Mouse (Mus musculus) heart, embryonic 14.5 days (tissue): ENCODE results near the gene Erf. TPM values are rescaled to one million over a fixed set of nuclear protein-coding genes. Genes with fewer than 3 reads are reported as not detected.

Experiments used
- ATAC-seq: fragments of 200-750 bp; cut with Nextera tagmentation; 2 replicates; pipeline ENCODE4 v1.8.0; 2017; ENCODE audit warnings: low read depth, moderate TSS enrichment; ENCODE audit not compliant: insufficient number of reproducible peaks, insufficient read depth, low FRiP score
- H3K27ac ChIP-seq, 2 experiments: fragments of 200-500 bp in 1 of 2; fragments of 300-500 bp in 1 of 2; sonication (generic) in 1 of 2; replicated peaks in 1 of 2; 2 replicates each; pipeline ENCODE4 v1.5.1; 2012 to 2014; ENCODE audit warnings: low read depth in 2 of 2, low read length in 2 of 2, control low read depth in 1 of 2, mild to moderate bottlenecking in 1 of 2, mixed read lengths in 1 of 2; ENCODE audit not compliant: control insufficient read depth in 1 of 2, insufficient read depth in 1 of 2
- H3K27me3 ChIP-seq: fragments of 300-500 bp; sonication (generic); 2 replicates; pipeline ENCODE4 v1.6.1; 2014; ENCODE audit warnings: mild to moderate bottlenecking, low read length, control low read depth; ENCODE audit not compliant: control insufficient read depth, insufficient read depth
- H3K36me3 ChIP-seq: fragments of 300-500 bp; sonication (generic); 2 replicates; pipeline ENCODE4 v1.6.1; 2014; ENCODE audit warnings: mild to moderate bottlenecking, control low read depth, low read length, mixed read lengths; ENCODE audit not compliant: control insufficient read depth, insufficient read depth
- H3K4me1 ChIP-seq, 2 experiments: fragments of 200-500 bp in 1 of 2; fragments of 300-500 bp in 1 of 2; sonication (generic) in 1 of 2; 2 replicates each; pipeline ENCODE4 v1.6.1; 2012 to 2014; ENCODE audit warnings: low read length in 2 of 2, control low read depth in 1 of 2, mixed read lengths in 1 of 2; ENCODE audit not compliant: control insufficient read depth in 2 of 2, insufficient read depth in 2 of 2
- H3K4me2 ChIP-seq: fragments of 300-500 bp; sonication (generic); 2 replicates; pipeline ENCODE4 v1.6.1; 2014; ENCODE audit warnings: mild to moderate bottlenecking, low read length
- H3K4me3 ChIP-seq, 2 experiments: fragments of 200-500 bp in 1 of 2; fragments of 300-500 bp in 1 of 2; sonication (generic) in 1 of 2; 2 replicates each; pipeline ENCODE4 v1.5.1; 2012 to 2014; ENCODE audit warnings: low read length in 2 of 2, mild to moderate bottlenecking in 2 of 2, control low read depth in 1 of 2, low read depth in 1 of 2, moderate library complexity in 1 of 2; ENCODE audit not compliant: control insufficient read depth in 1 of 2, insufficient read depth in 1 of 2
- H3K9ac ChIP-seq: fragments of 300-500 bp; sonication (generic); 2 replicates; pipeline ENCODE4 v1.6.1; 2014; ENCODE audit warnings: mild to moderate bottlenecking, low read length
- H3K9me3 ChIP-seq: fragments of 300-500 bp; sonication (generic); 2 replicates; pipeline ENCODE4 v1.6.1; 2016; ENCODE audit warnings: low read length, control low read depth; ENCODE audit not compliant: control insufficient read depth
- WGBS: fragments of 180-500 bp; shearing (Covaris S2); extraction: QIAGEN DNeasy Blood & Tissue Kit; methylation state at CpG from one replicate; pipeline ENCODE4 v1.1.7; 2014; 5-methylcytosine and 5-hydroxymethylcytosine counted together
- polyA plus RNA-seq: library from polyadenylated mRNA; unstranded; fragments of >200 nt; fragmentation: Nextera tagmentation; extraction: Ambion mirVana; gene quantifications from 2 replicates; pipeline ENCODE4 v1.2.1, GENCODE M21; 2014

Erf gene
- polyA plus RNA-seq, 1 experiment from 2014 or later, result 17.4 TPM

GRCm38 (mm10) chr7:25284766-25285165 lies 34.2 kb upstream of the Erf start:
- ATAC-seq, result no peak
- 47% methylated on average over 5 of the region's 5 CpGs for WGBS
- H3K4me1 ChIP-seq, result peaks cover 28 to 39% of the 10 kb centered on the region in 2 experiments
- peak overlapping the region; percentile 89 for H3K9ac ChIP-seq
- H3K36me3 ChIP-seq, result peaks cover 52% of the 10 kb centered on the region
- H3K27me3 ChIP-seq, result no peaks in the 10 kb centered on the region
- no peak overlapping the region for H3K4me3 ChIP-seq
- H3K27ac ChIP-seq, result peak overlapping the region in 1 of 2 experiments; percentile 99; a peak in 1 of 4 replicates
- H3K4me2 ChIP-seq, result peak overlapping the region; percentile 90
- no peaks in the 10 kb centered on the region for H3K9me3 ChIP-seq

- H3K27ac ChIP-seq, result peak overlapping the region in 1 of 2 experiments; percentile 99; a peak in 2 of 4 replicates
- H3K9ac ChIP-seq, result peak overlapping the region; percentile 89
- peaks cover 46% of the 10 kb centered on the region for H3K36me3 ChIP-seq
- ATAC-seq, result no peak
- 57% methylated on average over 2 of the region's 2 CpGs for WGBS
- H3K27me3 ChIP-seq, result no peaks in the 10 kb centered on the region
- H3K4me2 ChIP-seq, result peak overlapping the region; percentile 90
- H3K4me1 ChIP-seq, result peaks cover 31 to 41% of the 10 kb centered on the region in 2 experiments
- H3K4me3 ChIP-seq, result peak overlapping the region in 1 of 2 experiments; percentile 84; a peak in 2 of 4 replicates
- H3K9me3 ChIP-seq, result no peaks in the 10 kb centered on the region
These were observed 33.6 kb upstream of the Erf start for GRCm38 (mm10) chr7:25284171-25284570.

GRCm38 (mm10) chr7:25283637-25284036 lies 33.1 kb upstream of the Erf start:
- peaks cover 41% of the 10 kb centered on the region for H3K36me3 ChIP-seq
- peaks cover 31 to 41% of the 10 kb centered on the region in 2 experiments for H3K4me1 ChIP-seq
- no peaks in the 10 kb centered on the region for H3K9me3 ChIP-seq
- peak overlapping the region; percentile 78 to 99 for H3K27ac ChIP-seq
- H3K4me2 ChIP-seq, result peak overlapping the region; percentile 90
- ATAC-seq, result no peak
- H3K27me3 ChIP-seq, result no peaks in the 10 kb centered on the region
- peak overlapping the region; percentile 83 to 84 for H3K4me3 ChIP-seq
- WGBS, result 5% methylated on average over 5 of the region's 5 CpGs
- H3K9ac ChIP-seq, result peak overlapping the region; percentile 89

GRCm38 (mm10) chr7:25282731-25283211 lies 32.2 kb upstream of the Erf start:
- no peak for ATAC-seq
- H3K9ac ChIP-seq, result peak overlapping the region; percentile 89
- H3K9me3 ChIP-seq, result no peaks in the 10 kb centered on the region
- peaks cover 32% of the 10 kb centered on the region for H3K36me3 ChIP-seq
- H3K27me3 ChIP-seq, result no peaks in the 10 kb centered on the region
- H3K4me2 ChIP-seq, result peak overlapping the region; percentile 90
- peak overlapping the region; percentile 78 to 99 for H3K27ac ChIP-seq
- H3K4me1 ChIP-seq, result peaks cover 31 to 44% of the 10 kb centered on the region in 2 experiments
- under 1% methylated on average over 28 of the region's 36 CpGs for WGBS
- peak overlapping the region; percentile 83 to 84 for H3K4me3 ChIP-seq

- peak; percentile 77 for ATAC-seq
- peak overlapping the region; percentile 89 for H3K9ac ChIP-seq
- peaks cover 24% of the 10 kb centered on the region for H3K36me3 ChIP-seq
- under 1% methylated on average over 68 of the region's 108 CpGs for WGBS
- H3K4me1 ChIP-seq, result peaks cover 36 to 50% of the 10 kb centered on the region in 2 experiments
- peak overlapping the region; percentile 99 for H3K27ac ChIP-seq
- no peaks in the 10 kb centered on the region for H3K27me3 ChIP-seq
- no peaks in the 10 kb centered on the region for H3K9me3 ChIP-seq
- peak overlapping the region; percentile 90 for H3K4me2 ChIP-seq
- H3K4me3 ChIP-seq, result peak overlapping the region; percentile 83 to 84
These were observed 31.4 kb upstream of the Erf start for GRCm38 (mm10) chr7:25281734-25282601.

GRCm38 (mm10) chr7:25281166-25281733 lies 30.7 kb upstream of the Erf start:
- H3K4me3 ChIP-seq, result peak overlapping the region; percentile 28 to 84
- H3K4me1 ChIP-seq, result peaks cover 36 to 54% of the 10 kb centered on the region in 2 experiments
- peaks cover 17% of the 10 kb centered on the region for H3K36me3 ChIP-seq
- H3K27me3 ChIP-seq, result no peaks in the 10 kb centered on the region
- ATAC-seq, result no peak
- peak overlapping the region; percentile 99 for H3K27ac ChIP-seq
- H3K4me2 ChIP-seq, result peak overlapping the region; percentile 90
- whole genome bisulfite sequencing, result 15% methylated on average over 12 of the region's 12 CpGs
- no peaks in the 10 kb centered on the region for H3K9me3 ChIP-seq
- peak overlapping the region; percentile 80 for H3K9ac ChIP-seq

GRCm38 (mm10) chr7:25279861-25280791 lies 29.6 kb upstream of the Erf start:
- Histone ChIP-seq H3K9ac (peak overlapping the region; percentile 80), H3K4me1 (peaks cover 45 to 65% of the 10 kb centered on the region in 2 experiments), H3K27me3 (no peaks in the 10 kb centered on the region), H3K4me3 (peak overlapping the region; percentile 72 to 84), H3K27ac (peak overlapping the region; percentile 99), H3K9me3 (no peaks in the 10 kb centered on the region), H3K4me2 (peak overlapping the region; percentile 90), H3K36me3 (peaks cover 6% of the 10 kb centered on the region)
- ATAC-seq, result peak; percentile 17
- 4% methylated on average over 6 of the region's 6 CpGs for WGBS
